Mouse (Mus musculus): ENCODE measurements at regions not wholly inside any gene's neighbourhood (a gene's known extent, or its start where the extent isn't known, plus 50 kb on each side); places are given as distances from the start of the nearest gene placed in this dataset.

GRCm38 (mm10) chr6:127365651-127366050, 81.0 kb upstream of the Parp11 start:
- 51% methylated on average over 2 of the region's 2 CpGs for WGBS
- DNase-seq (ENCODE audit: low read depth, low spot score) = no peak

- WGBS = 87% methylated on average over 5 of the region's 5 CpGs
- DNase-seq (ENCODE audit: low read depth, low spot score) = no peak
These were observed 73.6 kb upstream of the Parp11 start for GRCm38 (mm10) chr6:127373052-127373451.

- WGBS = 84% methylated on average over 13 of the region's 13 CpGs
These were observed 72.7 kb upstream of the Parp11 start for GRCm38 (mm10) chr6:127373797-127374463.

GRCm38 (mm10) chr6:127374464-127375143, 72.0 kb upstream of the Parp11 start:
- DNase-seq (ENCODE audit: low read depth, low spot score) = no peak
- 52% methylated on average over 12 of the region's 12 CpGs for WGBS

More at GRCm38 (mm10) chr6:127373797-127374463, 72.7 kb upstream of the Parp11 start:
- DNase-seq (ENCODE audit: low read depth, low spot score) = no peak

- DNase-seq (ENCODE audit: low read depth, low spot score) = no peak
- WGBS = 90% methylated on average over 2 of the region's 2 CpGs
These were observed 71.5 kb upstream of the Parp11 start for GRCm38 (mm10) chr6:127375144-127375529.

GRCm38 (mm10) chr6:127375711-127376199, 70.9 kb upstream of the Parp11 start:
- no peak for DNase-seq (ENCODE audit: low read depth, low spot score)
- WGBS = 27% methylated on average over 8 of the region's 8 CpGs

GRCm38 (mm10) chr6:127378701-127379100, 67.9 kb upstream of the Parp11 start:
- WGBS = 100% methylated on average over 1 of the region's 1 CpGs
- DNase-seq (ENCODE audit: low read depth, low spot score) = no peak

GRCm38 (mm10) chr6:127379511-127379910, 67.1 kb upstream of the Parp11 start:
- no peak for DNase-seq (ENCODE audit: low read depth, low spot score)
- WGBS = 6% methylated on average over 4 of the region's 4 CpGs

GRCm38 (mm10) chr6:127381148-127381888, 65.3 kb upstream of the Parp11 start:
- DNase-seq (ENCODE audit: low read depth, low spot score) = no peak
- 29% methylated on average over 2 of the region's 2 CpGs for WGBS

GRCm38 (mm10) chr6:127391258-127392011, 55.2 kb upstream of the Parp11 start:
- WGBS = 91% methylated on average over 15 of the region's 15 CpGs
- no peak for DNase-seq (ENCODE audit: low read depth, low spot score)

GRCm38 (mm10) chr6:127392012-127392798, 54.4 kb upstream of the Parp11 start:
- DNase-seq (ENCODE audit: low read depth, low spot score) = no peak
- WGBS = 82% methylated on average over 12 of the region's 12 CpGs

- no peak for DNase-seq (ENCODE audit: low read depth, low spot score)
- 69% methylated on average over 1 of the region's 1 CpGs for WGBS
These were observed 53.9 kb upstream of the Parp11 start for GRCm38 (mm10) chr6:127392799-127393172.

GRCm38 (mm10) chr6:127393907-127394600, 52.6 kb upstream of the Parp11 start:
- WGBS = 55% methylated on average over 9 of the region's 9 CpGs
- DNase-seq (ENCODE audit: low read depth, low spot score) = no peak
